Mouse (Mus musculus) urinary bladder, postnatal 0 days (tissue): Measurements from ENCODE around the gene Nadk2. TPM values are rescaled to one million over a fixed set of nuclear protein-coding genes. Genes with fewer than 3 reads are reported as not detected.

Experiments
- polyA plus RNA-seq: library from polyadenylated mRNA; unstranded; fragments of >200 nt; fragmentation: Nextera tagmentation; extraction: Ambion mirVana; gene quantifications from 2 replicates; pipeline ENCODE4 v1.2.1, GENCODE M21; 2015

Gene Nadk2
- 11.5 and 13.2 TPM in 2 replicates for polyA plus RNA-seq

GRCm38 (mm10) chr15:9070912-9071555 lies at the start of gene Nadk2:
Nadk2 (plus strand) TSS chr15:9071260.

GRCm38 (mm10) chr15:9140252-9140680 lies 69.2 kb downstream of the Nadk2 start, which contains the start of gene Lmbrd2:
Lmbrd2 (plus strand) TSS chr15:9140550.

GRCm38 (mm10) chr15:9155325-9155724 lies 84.3 kb downstream of the Nadk2 start, which contains the start of gene Skp2:
Skp2 (minus strand) TSS chr15:9155425.

Other genes with a start within 250 kb of the Nadk2 start
- gene Ranbp3l, start 103.3 kb upstream of the Nadk2 start, polyA plus RNA-seq: 0.24 and 0.33 TPM in 2 replicates
- 2.1 and 2.4 TPM in 2 replicates for gene Lmbrd2, start 69.3 kb downstream of the Nadk2 start, polyA plus RNA-seq
- 6.9 and 9.2 TPM in 2 replicates for gene Skp2, start 84.2 kb downstream of the Nadk2 start, polyA plus RNA-seq
- gene Ugt3a1, start 205.6 kb downstream of the Nadk2 start, polyA plus RNA-seq: not detected in 2 replicates